Mouse (Mus musculus) hindbrain, embryonic 14.5 days (tissue): ENCODE data around the gene Dhh. TPM values are rescaled to one million over a fixed set of nuclear protein-coding genes. Genes with fewer than 3 reads are reported as not detected.
"Not testable (repeated sequence)": the region's sequence is repeated elsewhere in the genome, so short reads cannot be mapped to it uniquely, and the experiment has no call there.

Experiments used
- ATAC-seq: fragments of 200-750 bp; cut with Nextera tagmentation; 2 replicates; pipeline ENCODE4 v1.8.0; 2017; ENCODE audit warnings: moderate number of reproducible peaks, mild to moderate bottlenecking, moderate TSS enrichment, moderate library complexity; ENCODE audit not compliant: low FRiP score
- DNase-seq: peaks from one replicate; pipeline ENCODE4 v3.0.0-alpha.2; 2015; ENCODE audit warnings: low spot score
- H3K27ac ChIP-seq: fragments of 300-500 bp; sonication (generic); 2 replicates; pipeline ENCODE4 v1.5.1; 2014; ENCODE audit warnings: mild to moderate bottlenecking, moderate library complexity
- H3K27me3 ChIP-seq: fragments of 300-500 bp; sonication (generic); 2 replicates; pipeline ENCODE4 v1.6.1; 2014; ENCODE audit warnings: mild to moderate bottlenecking, low read length, mixed read lengths; ENCODE audit not compliant: control insufficient read depth, insufficient read depth
- H3K36me3 ChIP-seq: fragments of 300-500 bp; sonication (generic); replicated peaks from 2 replicates; pipeline ENCODE4 v1.6.1; 2014; ENCODE audit not compliant: control insufficient read depth, insufficient read depth
- H3K4me1 ChIP-seq: fragments of 300-500 bp; sonication (generic); replicated peaks from 2 replicates; pipeline ENCODE4 v1.6.1; 2014; ENCODE audit warnings: antibody characterized with exemption, low read length, mixed read lengths; ENCODE audit not compliant: control insufficient read depth, insufficient read depth
- H3K4me2 ChIP-seq: fragments of 300-500 bp; sonication (generic); replicated peaks from 2 replicates; pipeline ENCODE4 v1.6.1; 2014; ENCODE audit warnings: mild to moderate bottlenecking, moderate library complexity
- H3K4me3 ChIP-seq: fragments of 300-500 bp; sonication (generic); replicated peaks from 2 replicates; pipeline ENCODE4 v1.5.1; 2014; ENCODE audit warnings: mild to moderate bottlenecking, low read length
- H3K9ac ChIP-seq: fragments of 300-500 bp; sonication (generic); 2 replicates; pipeline ENCODE4 v1.6.1; 2014
- H3K9me3 ChIP-seq: fragments of 300-500 bp; sonication (generic); 2 replicates; pipeline ENCODE4 v1.6.1; 2016; ENCODE audit warnings: low read length; ENCODE audit not compliant: control insufficient read depth
- WGBS: fragments of 180-500 bp; shearing (Covaris S2); extraction: QIAGEN DNeasy Blood & Tissue Kit; methylation state at CpG from one replicate; pipeline ENCODE4 v1.1.7; 2014; 5-methylcytosine and 5-hydroxymethylcytosine counted together
- polyA plus RNA-seq: library from polyadenylated mRNA; unstranded; fragments of >200 nt; fragmentation: Nextera tagmentation; extraction: Ambion mirVana; gene quantifications from 2 replicates; pipeline ENCODE4 v1.2.1, GENCODE M21; 2014

Gene Dhh
- 1.1 and 1.4 TPM in 2 replicates for polyA plus RNA-seq

DNA sequence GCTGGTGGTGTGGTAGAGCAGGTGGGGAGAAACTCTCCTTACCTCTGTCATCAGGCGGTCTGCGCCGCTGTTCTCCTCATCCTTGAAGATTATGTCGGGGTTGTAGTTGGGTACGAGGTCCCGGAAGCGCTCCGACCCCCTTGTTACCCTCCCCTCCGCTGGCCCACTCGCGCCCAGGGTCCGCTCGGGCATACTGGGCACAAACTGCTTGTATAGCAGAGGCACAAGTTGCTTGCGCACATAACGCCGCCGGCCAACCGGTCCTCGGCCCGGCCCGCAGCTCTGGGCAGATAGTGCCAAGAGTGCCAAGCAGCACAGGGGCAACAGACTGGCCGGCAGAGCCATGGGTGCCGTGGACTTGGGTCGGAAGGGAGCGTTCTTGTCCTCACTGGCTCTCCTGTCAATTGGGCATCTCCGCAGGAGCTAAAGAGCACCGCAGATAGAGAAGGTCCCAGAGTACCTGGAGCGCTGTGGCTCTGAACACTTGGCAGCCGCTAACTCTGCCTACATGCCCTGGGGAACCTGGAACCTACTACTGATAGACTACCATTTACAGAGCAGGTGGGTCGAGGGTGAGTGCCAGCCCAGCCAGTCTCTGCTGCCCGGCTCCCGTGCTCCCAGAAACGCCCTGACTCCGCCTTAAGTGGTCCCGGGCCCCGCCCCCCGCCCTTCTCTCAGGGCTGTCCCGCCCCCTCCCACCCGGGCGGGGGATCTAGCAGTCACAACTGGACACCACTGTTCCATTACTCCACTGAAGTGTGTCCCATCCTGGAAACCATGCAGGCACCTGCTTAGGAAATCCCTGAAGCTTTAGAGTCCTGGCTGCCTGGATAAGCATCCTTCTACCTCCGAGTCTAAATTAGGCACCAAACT, at the start of gene Dhh:
Dhh (minus strand) TSS at position 613 of the 873 bp plus-strand sequence.
- no peak within 1 kb of the TSS for H3K27ac ChIP-seq
- no peaks in the 10 kb centered on the region for H3K9me3 ChIP-seq
- peaks cover 30% of the 10 kb centered on the region for H3K4me1 ChIP-seq
- WGBS: 1% methylated on average over 41 of the region's 41 CpGs
- DNase-seq (no peak), ATAC-seq (no peak)
- H3K4me2 ChIP-seq: peak within 1 kb of the TSS; percentile 36
- peak within 1 kb of the TSS; percentile 12; the same call in 1 of the 2 replicates for H3K4me3 ChIP-seq
- peaks cover 74% of the 10 kb centered on the region for H3K27me3 ChIP-seq
- H3K9ac ChIP-seq: peak within 1 kb of the TSS; percentile 25; the same call in 1 of the 2 replicates
- H3K36me3 ChIP-seq: peaks cover 3% of the 10 kb centered on the region; the same call in 1 of the 2 replicates

DNA sequence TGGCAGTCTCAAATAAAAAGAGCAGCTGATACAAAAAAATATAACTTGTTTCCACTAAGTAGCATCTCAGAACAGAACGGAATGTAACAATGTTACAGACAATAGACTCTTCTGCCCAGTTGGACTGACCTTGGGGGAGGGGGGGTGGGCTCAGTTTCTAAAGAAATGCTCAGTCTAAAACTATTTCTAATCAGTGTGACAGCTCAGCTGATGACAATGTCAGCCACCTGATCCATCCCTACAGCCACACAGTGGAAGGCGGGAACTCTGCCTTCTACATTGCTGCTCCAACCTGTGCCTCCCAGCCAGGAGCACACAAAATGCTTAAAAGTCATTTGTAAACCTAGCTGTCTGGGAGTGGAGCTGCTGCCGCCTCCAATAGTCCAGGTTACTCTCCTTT, 49.5 kb upstream of the Dhh start:
- Histone ChIP-seq H3K9ac (peak overlapping the region; percentile 78), H3K9me3 (no peaks in the 10 kb centered on the region), H3K4me3 (peak overlapping the region; percentile 41; the same call in 1 of the 2 replicates), H3K27me3 (no peaks in the 10 kb centered on the region), H3K27ac (peak overlapping the region; percentile 62), H3K4me1 (peaks cover 5% of the 10 kb centered on the region; the same call in 1 of the 2 replicates), H3K4me2 (peak overlapping the region; percentile 89), H3K36me3 (peaks cover 33% of the 10 kb centered on the region)
- WGBS: 23% methylated on average over 3 of the region's 3 CpGs
- ATAC-seq (no peak), DNase-seq (no peak)

DNA sequence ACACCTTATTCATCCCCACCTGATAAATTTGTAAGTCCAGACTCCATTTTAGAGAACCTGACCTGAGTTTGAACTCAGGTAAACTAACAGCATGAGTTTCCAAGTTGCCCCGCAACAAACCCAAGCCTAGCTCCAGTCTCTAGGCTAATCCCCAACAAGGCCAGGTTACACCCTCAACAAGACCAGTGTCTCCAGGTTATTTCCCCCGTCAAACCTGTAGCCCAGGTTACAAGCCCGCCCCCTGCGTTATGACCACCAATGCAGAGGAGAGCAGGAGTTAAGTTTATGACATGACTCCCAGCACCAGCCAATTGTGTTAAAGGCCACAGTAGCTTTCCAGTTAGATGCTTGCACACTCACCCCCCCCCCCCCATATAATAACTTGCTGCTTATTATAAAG, 44.8 kb upstream of the Dhh start:
- Histone ChIP-seq H3K36me3 (no peaks in the 10 kb centered on the region; the same call in 1 of the 2 replicates), H3K9me3 (no peaks in the 10 kb centered on the region), H3K9ac (no peak overlapping the region), H3K4me1 (peaks cover 3% of the 10 kb centered on the region; the same call in 1 of the 2 replicates), H3K4me2 (no peak overlapping the region), H3K4me3 (no peak overlapping the region), H3K27ac (no peak overlapping the region), H3K27me3 (no peaks in the 10 kb centered on the region)
- WGBS: 78% methylated on average over 4 of the region's 4 CpGs
- ATAC-seq (no peak), DNase-seq (no peak)

DNA sequence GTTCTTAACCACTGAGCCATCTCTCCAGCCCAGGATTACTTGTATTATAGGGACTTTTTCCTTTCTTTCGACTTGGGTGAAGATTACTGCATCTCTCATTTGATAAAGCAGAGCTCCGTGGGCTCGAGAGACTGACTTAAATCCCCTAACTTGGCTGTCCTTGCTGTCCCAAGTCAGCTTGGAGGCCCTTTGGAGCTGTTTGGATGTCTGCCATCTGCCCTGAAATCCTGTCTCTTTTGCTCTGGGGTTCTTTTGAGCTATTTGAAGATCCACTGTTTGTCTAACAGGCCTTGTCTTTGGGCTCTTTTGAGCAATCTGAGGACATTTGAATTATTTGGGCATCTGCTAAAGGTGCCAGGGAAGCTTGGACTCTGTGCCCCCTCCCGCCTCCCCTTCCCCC, 43.7 kb upstream of the Dhh start:
- WGBS: 83% methylated on average over 4 of the region's 4 CpGs
- Histone ChIP-seq H3K4me3 (no peak overlapping the region), H3K9ac (no peak overlapping the region), H3K4me1 (no peaks in the 10 kb centered on the region), H3K27ac (no peak overlapping the region), H3K9me3 (no peaks in the 10 kb centered on the region), H3K4me2 (no peak overlapping the region), H3K27me3 (no peaks in the 10 kb centered on the region), H3K36me3 (no peaks in the 10 kb centered on the region)
- no peak for DNase-seq
- ATAC-seq: no peak

DNA sequence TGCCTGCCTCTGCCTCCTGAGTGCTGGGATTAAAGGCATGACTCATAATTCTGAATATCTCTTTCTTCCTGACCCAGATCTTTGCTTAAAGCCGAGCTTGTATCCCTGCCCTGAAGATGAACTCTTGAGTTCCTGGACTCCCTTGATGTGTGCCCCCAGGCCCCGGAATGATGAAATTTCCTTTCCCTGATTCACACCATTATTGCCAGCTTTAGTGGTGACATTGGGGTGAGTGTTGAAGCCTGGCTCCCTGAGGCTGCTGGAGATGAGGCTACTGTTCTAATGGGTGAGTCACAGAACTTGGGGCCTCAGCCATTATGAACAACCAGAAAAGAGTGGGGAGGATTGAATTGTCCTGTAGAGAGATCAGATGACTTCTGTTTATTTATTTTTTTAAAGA, 43.2 kb upstream of the Dhh start:
- 84% methylated on average over 2 of the region's 2 CpGs for WGBS
- Histone ChIP-seq H3K36me3 (no peaks in the 10 kb centered on the region), H3K27me3 (no peaks in the 10 kb centered on the region)

DNA sequence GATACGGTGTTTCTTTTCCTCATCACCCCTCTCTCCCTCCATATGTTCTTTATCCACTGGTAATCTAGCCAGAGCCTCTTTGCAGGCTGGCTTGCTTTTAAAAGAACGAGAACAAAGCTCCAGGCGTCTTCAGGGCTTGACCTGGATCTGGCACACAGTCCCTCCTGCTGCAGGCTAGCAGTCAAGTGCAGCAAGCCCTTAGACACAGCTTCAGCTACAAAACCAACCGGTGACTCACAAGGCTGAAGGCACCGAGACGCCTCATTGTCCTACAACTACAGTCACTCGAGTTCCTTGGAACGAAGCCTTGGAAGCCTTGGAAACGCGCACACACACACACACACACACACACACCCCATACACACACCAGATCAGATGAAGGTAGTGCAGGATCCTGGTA, 42.5 kb upstream of the Dhh start:
- no peaks in the 10 kb centered on the region for H3K27me3 ChIP-seq
- no peak for ATAC-seq
- H3K4me1 ChIP-seq: peaks cover 2% of the 10 kb centered on the region; the same call in 1 of the 2 replicates
- no peak for DNase-seq
- H3K4me2 ChIP-seq: no peak overlapping the region
- H3K9me3 ChIP-seq: no peaks in the 10 kb centered on the region
- H3K36me3 ChIP-seq: no peaks in the 10 kb centered on the region
- no peak overlapping the region for H3K27ac ChIP-seq
- H3K4me3 ChIP-seq: no peak overlapping the region
- 54% methylated on average over 10 of the region's 10 CpGs for WGBS
- no peak overlapping the region for H3K9ac ChIP-seq

More for the DNA sequence above, 43.2 kb upstream of the Dhh start:
- no peak for DNase-seq
- ATAC-seq: no peak
- Histone ChIP-seq H3K9ac (no peak overlapping the region), H3K27ac (no peak overlapping the region), H3K4me1 (no peaks in the 10 kb centered on the region), H3K4me3 (no peak overlapping the region), H3K4me2 (no peak overlapping the region), H3K9me3 (no peaks in the 10 kb centered on the region)

DNA sequence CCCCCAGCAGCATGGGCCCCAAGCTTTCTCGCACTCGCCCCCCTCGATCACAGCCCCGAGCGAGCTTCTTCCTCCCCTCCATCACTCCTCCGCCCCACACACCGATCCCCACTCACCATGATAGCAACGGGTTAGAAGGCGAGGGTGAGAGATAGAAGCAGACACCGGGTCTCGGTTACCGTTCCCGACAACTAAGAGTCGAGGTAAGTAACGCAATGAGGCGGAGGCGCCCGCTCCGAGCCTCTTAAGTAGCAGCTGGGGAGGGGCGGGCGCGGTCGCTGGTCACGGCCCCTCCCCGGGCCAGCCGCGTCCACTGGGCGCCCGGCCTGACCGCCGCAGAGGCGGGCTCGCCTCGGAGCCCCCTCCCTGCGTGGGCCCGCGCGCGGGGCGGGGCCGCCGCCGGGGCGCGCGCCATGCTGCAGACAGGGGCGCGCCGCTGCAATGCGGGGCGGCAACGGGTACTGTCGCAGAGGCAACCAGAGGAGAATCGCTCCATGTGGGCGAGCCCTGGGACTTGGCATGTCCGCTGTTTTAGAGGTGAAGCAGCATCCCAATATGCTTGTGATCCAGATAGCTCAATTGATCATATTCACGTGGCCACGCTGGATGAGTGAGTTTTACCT, 36.0 kb upstream of the Dhh start, which contains the start of gene Tuba1b:
Tuba1b (minus strand) TSS at position 349 of the 623 bp plus-strand sequence.
- peak within 1 kb of the TSS; percentile 98 for H3K27ac ChIP-seq
- WGBS: under 1% methylated on average over 58 of the region's 58 CpGs
- peaks cover 16% of the 10 kb centered on the region for H3K4me1 ChIP-seq
- H3K9me3 ChIP-seq: no peaks in the 10 kb centered on the region
- peak within 1 kb of the TSS; percentile 84 for H3K9ac ChIP-seq
- DNase-seq (peak; percentile 90), ATAC-seq (peak; percentile 94)
- peaks cover 14% of the 10 kb centered on the region for H3K36me3 ChIP-seq
- peak within 1 kb of the TSS; percentile 90 for H3K4me2 ChIP-seq
- H3K4me3 ChIP-seq: peak within 1 kb of the TSS; percentile 70
- H3K27me3 ChIP-seq: no peaks in the 10 kb centered on the region

DNA sequence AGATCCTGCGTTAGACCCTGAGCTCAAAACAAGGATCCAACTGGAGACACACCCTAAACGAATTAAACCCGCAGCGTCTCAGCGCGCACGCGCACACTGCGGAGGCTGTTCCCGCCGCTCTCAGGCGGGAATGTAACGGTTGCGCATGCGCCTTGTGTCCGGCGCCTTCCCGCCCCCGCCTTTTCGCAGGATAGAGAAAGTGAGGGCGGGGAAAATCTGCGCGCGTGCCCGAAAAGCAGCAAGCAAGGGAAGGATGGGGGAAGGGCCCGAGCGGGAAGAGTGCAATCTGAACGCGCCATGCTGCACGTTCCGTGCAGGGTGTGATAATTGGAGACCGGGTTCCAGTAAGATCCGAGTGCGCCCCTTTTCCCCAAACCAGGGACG, 35.5 kb upstream of the Dhh start:
- Histone ChIP-seq H3K27me3 (no peaks in the 10 kb centered on the region), H3K36me3 (peaks cover 14% of the 10 kb centered on the region), H3K4me1 (peaks cover 20% of the 10 kb centered on the region), H3K27ac (peak overlapping the region; percentile 98), H3K4me3 (peak overlapping the region; percentile 70), H3K9ac (peak overlapping the region; percentile 84), H3K4me2 (peak overlapping the region; percentile 90), H3K9me3 (no peaks in the 10 kb centered on the region)
- peak; percentile 82 for ATAC-seq
- DNase-seq: peak; percentile 99
- under 1% methylated on average over 35 of the region's 35 CpGs for WGBS

DNA sequence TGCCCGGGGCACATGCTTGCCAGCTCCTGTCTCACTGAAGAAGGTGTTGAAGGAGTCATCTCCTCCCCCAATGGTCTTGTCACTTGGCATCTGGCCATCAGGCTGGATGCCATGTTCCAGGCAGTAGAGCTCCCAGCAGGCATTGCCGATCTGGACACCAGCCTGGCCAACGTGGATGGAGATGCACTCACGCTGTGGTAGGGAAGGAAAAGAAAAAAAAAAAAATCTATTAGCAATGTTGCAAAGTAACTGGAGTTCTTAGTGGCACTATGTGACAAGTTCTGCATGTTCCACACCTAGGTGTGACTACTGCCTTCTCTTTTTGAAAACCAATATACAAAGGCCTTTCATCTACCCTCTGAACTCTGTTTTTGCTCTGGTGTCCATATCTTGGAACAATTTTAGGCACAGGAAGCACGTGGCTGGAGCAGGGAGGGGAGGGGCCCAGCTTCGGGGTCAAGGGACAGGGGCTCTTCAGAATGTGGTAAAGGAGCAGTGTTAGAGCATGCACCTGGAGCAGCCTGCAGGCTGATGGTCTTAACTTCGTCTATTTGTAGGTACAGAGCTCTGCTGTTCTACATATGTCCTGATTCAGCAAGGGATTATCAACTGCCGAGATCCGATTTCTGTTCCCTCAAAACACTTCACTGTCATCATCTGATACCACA, 34.8 kb upstream of the Dhh start:
- peak overlapping the region; percentile 84 for H3K9ac ChIP-seq
- 6% methylated on average over 8 of the region's 9 CpGs for WGBS
- peak overlapping the region; percentile 70 for H3K4me3 ChIP-seq
- DNase-seq, ATAC-seq, H3K9me3 ChIP-seq, H3K27me3 ChIP-seq: not testable (repeated sequence)
- peaks cover 24% of the 10 kb centered on the region for H3K4me1 ChIP-seq
- H3K4me2 ChIP-seq: peak overlapping the region; percentile 90
- H3K36me3 ChIP-seq: peaks cover 14% of the 10 kb centered on the region
- H3K27ac ChIP-seq: peak overlapping the region; percentile 98
